Mouse (Mus musculus) duodenum, adult 2 months (tissue): ENCODE results near the gene Zfp280c. TPM values are rescaled to one million over a fixed set of nuclear protein-coding genes. Genes with fewer than 3 reads are reported as not detected.

Source experiments
- polyA plus RNA-seq: library from polyadenylated mRNA; depleted of rRNA; stranded (reverse); fragments of >200 nt; gene quantifications from 2 replicates; pipeline ENCODE4 v1.2.3, GENCODE M21; 2012; ENCODE audit warnings: low replicate concordance; rRNA removed

Gene Zfp280c
- polyA plus RNA-seq = 0.19 and 0.34 TPM in 2 replicates

GRCm38 (mm10) chrX:48594099-48594760 is at the start of gene Zfp280c:
TSS of gene Zfp280c (minus strand) at chrX:48594504.

GRCm38 (mm10) chrX:48623379-48624053 is 29.2 kb upstream of the Zfp280c start, which contains the start of gene Slc25a14:
TSS of gene Slc25a14 (plus strand) at chrX:48623413.

GRCm38 (mm10) chrX:48518808-48519548 is 75.3 kb downstream of the Zfp280c start, which contains the start of gene Rab33a:
TSS of gene Rab33a (plus strand) at chrX:48519285.

GRCm38 (mm10) chrX:48513166-48513807 is 81.0 kb downstream of the Zfp280c start, which contains the start of gene Aifm1:
TSS of gene Aifm1 (minus strand) at chrX:48513563.

Other genes starting within 250 kb of the Zfp280c start
- 12.9 and 16.4 TPM in 2 replicates for gene Elf4, start 131.4 kb downstream of the Zfp280c start, polyA plus RNA-seq
- 5.9 and 6.9 TPM in 2 replicates for gene Aifm1, start 80.9 kb downstream of the Zfp280c start, polyA plus RNA-seq
- gene Rab33a, start 75.2 kb downstream of the Zfp280c start, polyA plus RNA-seq = 0.23 TPM in 1 of 2 replicates, not detected in the other
- gene Slc25a14, start 28.9 kb upstream of the Zfp280c start, polyA plus RNA-seq = 0.46 and 0.74 TPM in 2 replicates
- 0.13 TPM in 1 of 2 replicates, not detected in the other for gene Gpr119, start 80.0 kb upstream of the Zfp280c start, polyA plus RNA-seq
- 0.18 and 0.34 TPM in 2 replicates for gene Rbmx2, start 100.5 kb upstream of the Zfp280c start, polyA plus RNA-seq